Mouse (Mus musculus): ENCODE measurements around the gene Dnajc4. TPM values are rescaled to one million over a fixed set of nuclear protein-coding genes. Genes with fewer than 3 reads are reported as not detected.

Dnajc4 gene
- 27.9 TPM for polyA plus RNA-seq (2015; fragmentation: Illumina TruSeq; extraction: RNeasy Lipid Tissue Mini Kit (QIAGEN cat#74804); ENCODE audit: low read depth, low replicate concordance)

DNA sequence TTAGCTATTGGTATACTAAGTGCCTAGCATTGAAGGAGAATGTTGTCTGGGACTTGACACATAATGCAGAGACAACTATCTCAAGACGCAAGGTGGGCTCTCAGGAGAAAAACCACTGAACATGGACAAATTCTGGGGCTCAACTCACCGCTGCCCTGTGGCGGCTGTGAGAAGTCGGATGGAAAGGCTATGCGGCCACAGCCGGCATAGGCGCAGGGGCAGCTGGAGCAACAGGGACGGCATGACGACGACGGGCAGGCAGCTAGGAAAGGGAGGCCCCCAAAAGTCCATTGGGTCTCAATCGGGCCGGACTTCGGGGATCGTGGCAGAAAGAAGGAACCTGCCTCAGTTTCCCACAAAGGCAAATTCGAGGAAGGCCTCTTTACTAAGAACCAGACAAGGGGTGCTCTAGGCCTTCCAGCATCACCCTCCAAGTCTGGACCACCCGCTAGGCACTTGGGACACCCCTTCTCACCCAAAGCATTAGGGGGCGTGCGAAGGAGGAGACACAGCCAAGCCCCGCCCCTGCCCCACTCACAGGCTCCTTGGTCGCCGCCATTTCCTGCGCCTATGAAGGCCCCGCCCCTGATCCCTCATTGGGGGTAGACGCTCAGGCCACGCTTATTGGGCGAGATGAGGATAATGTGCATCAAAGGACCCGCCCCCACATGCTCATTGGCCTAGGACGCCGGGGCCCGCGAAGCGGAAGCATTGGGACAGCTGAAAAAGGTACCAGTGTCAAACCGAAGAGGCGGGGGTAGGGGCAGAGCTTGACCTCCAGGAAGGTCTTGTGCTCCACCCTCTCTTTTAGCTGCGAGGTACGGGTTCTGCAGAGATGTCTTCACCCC lies at the start of gene Dnajc4:
Gene Dnajc4 (minus strand): TSS at position 562 of the 848 bp plus-strand sequence.

DNA sequence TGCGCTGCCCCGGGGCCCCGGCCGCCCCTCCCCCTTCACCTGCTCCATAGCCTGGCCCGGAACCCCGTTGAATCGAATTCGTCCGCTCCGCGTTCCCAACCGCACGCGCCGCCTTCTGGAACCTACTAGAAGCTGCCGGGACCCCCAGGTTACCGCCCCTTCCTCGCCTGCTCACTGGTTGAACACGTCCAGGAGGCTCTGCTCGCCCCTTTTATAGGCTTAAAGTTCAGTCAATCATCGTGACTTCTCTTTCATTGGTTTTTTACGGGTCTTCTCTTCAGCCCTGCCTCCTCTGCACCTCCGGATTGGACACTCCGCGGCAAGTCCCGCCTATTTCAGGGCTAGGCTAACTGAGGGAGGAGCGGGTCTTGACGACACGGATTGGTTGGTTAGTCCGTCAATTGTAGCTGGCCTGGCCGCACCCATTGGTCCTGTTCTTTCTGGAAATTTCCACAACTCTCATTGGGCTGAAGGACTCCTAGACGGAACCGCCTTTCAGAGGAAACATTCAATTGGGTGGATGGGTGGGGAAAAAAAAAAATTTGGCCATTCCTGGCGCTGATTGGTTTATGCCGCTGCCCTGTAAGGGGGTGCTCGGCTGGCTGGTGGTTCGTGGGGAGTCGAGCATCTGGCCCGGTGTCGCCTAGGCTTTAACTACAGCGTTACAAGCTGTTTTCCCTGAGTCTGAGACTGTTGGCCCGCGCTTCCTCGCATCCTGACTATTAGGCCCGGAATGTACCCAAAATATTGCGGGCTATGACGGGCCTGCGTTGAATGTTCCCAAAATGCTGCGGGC lies 47.7 kb upstream of the Dnajc4 start, which contains the start of gene Stip1:
Gene Stip1 (minus strand): TSS at position 127 of the 796 bp plus-strand sequence.

GRCm38 (mm10) chr19:7019191-7019590 lies 26.8 kb upstream of the Dnajc4 start, which contains the start of gene Fermt3:
Fermt3 (minus strand) TSS chr19:7019469.

DNA sequence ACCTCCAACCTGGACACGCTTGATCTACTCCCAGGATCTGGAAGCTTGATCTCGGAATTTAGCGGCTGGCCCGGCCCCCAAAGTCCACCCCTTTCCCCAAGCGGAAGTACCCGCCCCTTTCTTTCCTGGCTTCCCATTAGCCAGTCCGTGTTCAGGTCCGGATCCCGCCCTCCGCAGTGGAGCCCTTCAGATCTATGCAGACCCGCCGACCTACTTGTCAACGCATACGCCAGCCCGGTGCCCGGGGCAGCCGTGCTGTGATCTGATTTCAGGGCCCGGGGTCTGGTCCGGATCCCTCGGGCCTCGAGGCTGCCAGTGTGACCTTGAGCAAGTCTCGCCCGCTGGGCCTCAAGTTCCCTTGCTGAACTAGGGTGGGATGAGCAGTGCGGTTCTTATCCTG lies 3.6 kb upstream of the Dnajc4 start, which contains the start of the genes Nudt22 and Trpt1:
Gene Nudt22 (minus strand): TSS at position 112 of the 400 bp plus-strand sequence.
Gene Trpt1 (plus strand): TSS at position 126 of the 400 bp plus-strand sequence.

DNA sequence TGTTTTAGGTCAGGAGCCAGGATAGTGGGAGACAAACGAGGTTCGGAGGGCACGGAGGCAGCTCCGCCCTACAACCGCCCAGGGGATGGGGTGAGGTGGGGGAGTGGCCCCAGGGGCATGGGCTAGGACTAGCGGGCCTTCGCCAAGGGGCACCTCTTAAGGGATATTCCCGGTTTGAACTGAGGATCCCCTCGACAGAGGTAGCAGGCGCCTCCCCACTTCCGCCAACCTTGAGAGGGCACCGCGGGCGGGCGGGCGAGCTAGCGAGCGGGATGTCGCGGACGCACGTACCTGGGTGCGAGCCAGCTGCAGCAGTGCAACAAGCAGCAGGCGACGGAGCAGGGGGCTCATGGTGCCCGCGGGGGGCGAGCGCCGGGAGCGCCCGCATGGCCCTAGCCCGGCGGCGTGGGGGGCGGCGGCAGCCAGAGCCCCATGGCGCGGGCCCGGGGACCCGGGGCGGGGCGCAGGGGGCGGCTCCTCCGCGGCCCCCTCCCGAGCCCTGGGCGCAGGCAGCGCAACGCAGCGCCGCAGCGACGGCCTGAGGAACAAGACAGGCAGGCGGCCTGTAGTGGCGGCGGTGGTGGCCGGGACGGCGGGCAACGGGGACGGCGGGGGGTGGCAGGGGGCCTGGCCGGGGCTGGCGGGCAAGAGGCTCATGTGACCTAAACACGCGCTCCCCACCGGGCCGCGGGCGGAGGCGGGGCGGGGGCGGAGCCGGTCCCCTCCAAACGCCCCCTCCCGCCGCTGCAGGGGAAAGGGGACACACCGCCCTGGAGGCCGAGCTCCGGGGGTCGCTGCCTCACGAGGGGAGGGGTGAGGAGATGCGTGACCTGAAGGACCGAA lies 5.1 kb downstream of the Dnajc4 start, which contains the start of gene Vegfb:
Gene Vegfb (minus strand): TSS at position 591 of the 843 bp plus-strand sequence.

DNA sequence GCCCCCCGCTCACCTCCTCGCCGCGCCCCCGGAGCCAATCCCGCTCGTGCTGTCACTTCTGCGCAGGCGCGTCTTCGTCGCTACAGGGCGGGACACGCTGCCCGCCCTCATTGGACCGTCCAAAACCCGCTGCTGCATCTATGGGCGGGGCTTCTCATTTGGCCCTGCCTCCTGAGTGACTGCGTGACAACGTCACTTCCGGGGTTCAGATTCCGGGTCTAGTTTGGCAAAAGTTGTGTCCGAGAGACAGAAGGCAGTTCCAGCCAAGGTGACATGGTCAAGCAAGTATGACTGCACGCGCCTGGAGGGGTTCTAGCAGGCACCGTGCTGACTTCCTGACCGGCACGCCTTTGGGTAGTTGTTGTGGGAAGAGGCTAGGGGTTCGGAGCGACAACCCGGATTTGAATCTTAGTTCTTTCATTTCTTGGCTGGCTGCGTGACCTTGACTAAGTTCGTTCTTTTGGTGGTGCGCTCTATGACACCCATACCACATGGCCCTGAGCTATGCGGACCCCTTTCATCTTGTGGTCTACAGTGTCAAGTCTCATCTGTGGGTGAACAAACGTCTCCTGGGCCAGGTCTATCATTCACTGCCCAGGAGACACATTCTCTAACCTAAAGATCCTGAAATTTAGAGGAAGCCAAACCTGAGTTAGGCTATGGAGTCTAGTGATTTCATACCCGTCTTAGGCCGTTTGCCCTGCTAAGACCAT lies 11.8 kb downstream of the Dnajc4 start, which contains the start of gene Fkbp2:
Gene Fkbp2 (minus strand): TSS at position 121 of the 713 bp plus-strand sequence.

DNA sequence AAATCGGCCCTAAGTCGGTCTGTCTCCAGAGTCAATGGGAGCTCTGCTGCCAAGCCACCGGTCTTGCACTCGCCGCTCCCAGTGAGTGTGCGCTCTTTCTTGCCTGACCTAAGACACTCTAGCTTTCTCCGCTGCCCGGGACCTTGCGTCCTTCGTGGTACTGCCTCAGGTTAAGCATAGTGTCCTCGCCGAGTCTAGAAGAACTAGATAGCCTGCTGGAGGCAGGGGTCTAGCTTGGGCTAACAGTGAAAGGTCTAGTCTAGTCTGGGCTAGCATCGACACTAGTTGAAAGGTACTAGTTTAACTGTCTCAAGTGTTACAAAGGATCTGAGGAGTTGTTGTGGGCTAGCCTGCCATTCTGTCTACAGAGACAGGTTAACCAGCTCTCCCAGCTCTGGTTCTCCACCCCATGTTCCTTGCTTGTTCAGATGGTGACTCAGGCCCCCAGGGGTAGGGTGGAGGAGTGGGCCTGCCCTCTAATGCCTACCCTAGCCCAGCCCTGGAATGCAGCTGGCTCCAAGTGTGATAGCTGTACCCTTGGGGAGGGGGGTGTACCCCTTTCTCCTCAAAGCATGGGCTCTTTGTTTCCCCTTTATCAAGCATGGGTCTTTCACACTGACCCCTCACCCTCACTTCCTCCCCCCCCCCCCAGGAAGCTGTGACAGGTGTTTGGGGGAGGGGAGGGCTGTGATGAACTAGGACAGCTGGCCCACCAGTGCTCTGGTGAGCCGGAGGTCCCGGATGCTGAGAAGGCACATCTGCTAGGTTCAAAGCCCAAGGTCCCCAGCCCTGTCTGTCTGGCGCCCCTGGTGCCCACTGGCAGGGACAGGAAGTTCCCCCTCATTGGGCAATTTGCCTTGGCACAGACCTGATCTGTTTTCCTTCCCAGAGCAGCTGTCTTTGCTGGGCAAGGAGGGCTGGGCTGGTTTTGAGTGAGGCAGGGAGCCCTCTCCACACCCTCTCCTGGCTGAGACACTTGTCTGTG lies 16.5 kb downstream of the Dnajc4 start, which contains the start of gene Plcb3:
Gene Plcb3 (minus strand): TSS at position 934 of the 985 bp plus-strand sequence.

GRCm38 (mm10) chr19:6974211-6975205 lies 17.9 kb downstream of the Dnajc4 start, which contains the start of gene Ppp1r14b:
Ppp1r14b (plus strand) TSS chr19:6974968.

DNA sequence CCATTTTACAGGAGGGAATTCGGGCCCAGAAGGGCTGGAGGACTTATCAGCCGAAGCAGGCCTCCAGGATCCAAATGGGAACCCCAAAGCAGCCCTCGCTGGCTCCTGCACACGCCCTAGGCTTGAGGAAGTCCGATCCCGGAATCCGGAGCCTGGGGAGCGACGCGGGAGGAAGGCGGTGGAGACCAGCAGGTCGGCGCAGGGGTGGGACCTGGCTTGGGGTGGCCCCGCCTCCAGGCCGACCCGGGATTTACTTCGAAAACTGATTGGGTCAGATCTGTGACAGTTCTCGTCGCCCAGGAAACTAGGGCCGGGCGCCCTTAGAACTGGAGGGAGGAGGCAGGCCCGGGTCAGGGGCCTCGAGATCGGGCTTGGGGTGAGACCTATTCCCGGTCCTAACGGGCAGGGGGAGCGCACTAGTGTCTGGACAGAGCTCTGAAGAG lies 50.1 kb downstream of the Dnajc4 start, which contains the start of gene Gpr137:
Gene Gpr137 (minus strand): TSS at position 232 of the 443 bp plus-strand sequence.

GRCm38 (mm10) chr19:6941372-6942248 lies 50.8 kb downstream of the Dnajc4 start, which contains the start of gene Bad:
Bad (plus strand) TSS chr19:6941861.

Other genes starting within 250 kb of the Dnajc4 start
- gene Rps6ka4, start 151.9 kb downstream of the Dnajc4 start, polyA plus RNA-seq (2015; fragmentation: Illumina TruSeq; extraction: RNeasy Lipid Tissue Mini Kit (QIAGEN cat#74804); ENCODE audit: low read depth, low replicate concordance): 30.3 TPM
- gene Ccdc88b, start 134.4 kb downstream of the Dnajc4 start, polyA plus RNA-seq (2015; fragmentation: Illumina TruSeq; extraction: RNeasy Lipid Tissue Mini Kit (QIAGEN cat#74804); ENCODE audit: low read depth, low replicate concordance): 1.2 TPM
- 58.7 TPM for gene Trmt112, start 82.9 kb downstream of the Dnajc4 start, polyA plus RNA-seq (2015; fragmentation: Illumina TruSeq; extraction: RNeasy Lipid Tissue Mini Kit (QIAGEN cat#74804); ENCODE audit: low read depth, low replicate concordance)
- 507 TPM for gene Prdx5, start 82.5 kb downstream of the Dnajc4 start, polyA plus RNA-seq (2015; fragmentation: Illumina TruSeq; extraction: RNeasy Lipid Tissue Mini Kit (QIAGEN cat#74804); ENCODE audit: low read depth, low replicate concordance)
- gene Esrra, start 70.8 kb downstream of the Dnajc4 start, polyA plus RNA-seq (2015; fragmentation: Illumina TruSeq; extraction: RNeasy Lipid Tissue Mini Kit (QIAGEN cat#74804); ENCODE audit: low read depth, low replicate concordance): 63.1 TPM
- 13.3 TPM for gene Catsperz, start 67.2 kb downstream of the Dnajc4 start, polyA plus RNA-seq (2015; fragmentation: Illumina TruSeq; extraction: RNeasy Lipid Tissue Mini Kit (QIAGEN cat#74804); ENCODE audit: low read depth, low replicate concordance)
- gene Kcnk4, start 58.1 kb downstream of the Dnajc4 start, polyA plus RNA-seq (2015; fragmentation: Illumina TruSeq; extraction: RNeasy Lipid Tissue Mini Kit (QIAGEN cat#74804); ENCODE audit: low read depth, low replicate concordance): 27.2 TPM
- 76.2 TPM for gene Bad, start 50.7 kb downstream of the Dnajc4 start, polyA plus RNA-seq (2015; fragmentation: Illumina TruSeq; extraction: RNeasy Lipid Tissue Mini Kit (QIAGEN cat#74804); ENCODE audit: low read depth, low replicate concordance)
- gene Gpr137, start 50.1 kb downstream of the Dnajc4 start, polyA plus RNA-seq (2015; fragmentation: Illumina TruSeq; extraction: RNeasy Lipid Tissue Mini Kit (QIAGEN cat#74804); ENCODE audit: low read depth, low replicate concordance): 114 TPM
- gene Ppp1r14b, start 17.6 kb downstream of the Dnajc4 start, polyA plus RNA-seq (2015; fragmentation: Illumina TruSeq; extraction: RNeasy Lipid Tissue Mini Kit (QIAGEN cat#74804); ENCODE audit: low read depth, low replicate concordance): 51.1 TPM
- gene Plcb3, start 16.1 kb downstream of the Dnajc4 start, polyA plus RNA-seq (2015; fragmentation: Illumina TruSeq; extraction: RNeasy Lipid Tissue Mini Kit (QIAGEN cat#74804); ENCODE audit: low read depth, low replicate concordance): 10.9 TPM
- 240 TPM for gene Fkbp2, start 12.1 kb downstream of the Dnajc4 start, polyA plus RNA-seq (2015; fragmentation: Illumina TruSeq; extraction: RNeasy Lipid Tissue Mini Kit (QIAGEN cat#74804); ENCODE audit: low read depth, low replicate concordance)
- gene Vegfb, start 4.9 kb downstream of the Dnajc4 start, polyA plus RNA-seq (2015; fragmentation: Illumina TruSeq; extraction: RNeasy Lipid Tissue Mini Kit (QIAGEN cat#74804); ENCODE audit: low read depth, low replicate concordance): 79.8 TPM
- gene Nudt22, start 3.5 kb upstream of the Dnajc4 start, polyA plus RNA-seq (2015; fragmentation: Illumina TruSeq; extraction: RNeasy Lipid Tissue Mini Kit (QIAGEN cat#74804); ENCODE audit: low read depth, low replicate concordance): 14.3 TPM
- gene Trpt1, start 3.6 kb upstream of the Dnajc4 start, polyA plus RNA-seq (2015; fragmentation: Illumina TruSeq; extraction: RNeasy Lipid Tissue Mini Kit (QIAGEN cat#74804); ENCODE audit: low read depth, low replicate concordance): 21.3 TPM
- 3.8 TPM for gene Fermt3, start 26.9 kb upstream of the Dnajc4 start, polyA plus RNA-seq (2015; fragmentation: Illumina TruSeq; extraction: RNeasy Lipid Tissue Mini Kit (QIAGEN cat#74804); ENCODE audit: low read depth, low replicate concordance)
- 245 TPM for gene Stip1, start 47.4 kb upstream of the Dnajc4 start, polyA plus RNA-seq (2015; fragmentation: Illumina TruSeq; extraction: RNeasy Lipid Tissue Mini Kit (QIAGEN cat#74804); ENCODE audit: low read depth, low replicate concordance)
- gene Macrod1, start 64.2 kb upstream of the Dnajc4 start, polyA plus RNA-seq (2015; fragmentation: Illumina TruSeq; extraction: RNeasy Lipid Tissue Mini Kit (QIAGEN cat#74804); ENCODE audit: low read depth, low replicate concordance): 16.9 TPM
- gene Flrt1, start 113.2 kb upstream of the Dnajc4 start, polyA plus RNA-seq (2015; fragmentation: Illumina TruSeq; extraction: RNeasy Lipid Tissue Mini Kit (QIAGEN cat#74804); ENCODE audit: low read depth, low replicate concordance): 9.3 TPM
- gene Otub1, start 213.7 kb upstream of the Dnajc4 start, polyA plus RNA-seq (2015; fragmentation: Illumina TruSeq; extraction: RNeasy Lipid Tissue Mini Kit (QIAGEN cat#74804); ENCODE audit: low read depth, low replicate concordance): 209 TPM
- 1,368 TPM for gene Cox8a, start 225.0 kb upstream of the Dnajc4 start, polyA plus RNA-seq (2015; fragmentation: Illumina TruSeq; extraction: RNeasy Lipid Tissue Mini Kit (QIAGEN cat#74804); ENCODE audit: low read depth, low replicate concordance)
- 32.4 TPM for gene Naa40, start 248.6 kb upstream of the Dnajc4 start, polyA plus RNA-seq (2015; fragmentation: Illumina TruSeq; extraction: RNeasy Lipid Tissue Mini Kit (QIAGEN cat#74804); ENCODE audit: low read depth, low replicate concordance)

Data from brain, adult 10 weeks (tissue).